Mouse (Mus musculus) brain, embryonic 14.5 days (tissue): ENCODE results near the gene Zdhhc4.

Experiments
- CTCF ChIP-seq: fragments of 200-500 bp; IDR thresholded peaks from 2 replicates; pipeline ENCODE4 v1.5.1; 2012; ENCODE audit warnings: inconsistent platforms, mild to moderate bottlenecking, moderate library complexity, borderline replicate concordance; ENCODE audit not compliant: insufficient read depth, insufficient read length; ENCODE audit errors: extremely low read depth
- POLR2A ChIP-seq: fragments of 200-500 bp; IDR thresholded peaks from 2 replicates; pipeline ENCODE4 v1.6.1; 2012; ENCODE audit warnings: mild to moderate bottlenecking, inconsistent platforms, borderline replicate concordance; ENCODE audit not compliant: poor library complexity, insufficient read depth, insufficient read length, severe bottlenecking; ENCODE audit errors: extremely low read depth

- TF ChIP-seq POLR2A: no peak
- no peak for TF ChIP-seq CTCF
Observed at GRCm38 (mm10) chr5:143361428-143361827, 32.4 kb upstream of the Zdhhc4 start.
